In genomic region chr17:31935091-31935830, GRCm38 (mm10) we compare ENCODE assay signal across 20 mouse cellular contexts.
DNase-seq lines count a peak whose midpoint lies in the region; ATAC-seq and TF ChIP-seq lines count a peak whose summit lies in the region.
"Had no signal": no experiment of that assay in that cellular context is flagged by ENCODE, and none has a peak within 500 bp of the region (broad histone marks: within the 10 kb centered on the region; RNA-seq: fewer than 3 reads in every experiment).

No protein-coding gene starts in this region.

- no peak overlapping the region for H3K9ac ChIP-seq in heart, embryonic 11.5 days (ENCODE audit: low read depth, low read length)
- 0 out of 2 replicates have a peak overlapping the region, but pooled peaks have one; percentile 8 for H3K9ac ChIP-seq in lung, embryonic 16.5 days (ENCODE audit: low read length)
- H3K9ac ChIP-seq: kidney, embryonic 15.5 days; limb, embryonic 15.5 days; liver, postnatal 0 days; midbrain, embryonic 13.5 days had no signal

- no peaks in the 10 kb centered on the region for H3K36me3 ChIP-seq in heart, embryonic 10.5 days
- no peaks in the 10 kb centered on the region for H3K36me3 ChIP-seq in heart, embryonic 11.5 days (ENCODE audit: control insufficient read depth, insufficient read depth, low read length)
- no peaks in the 10 kb centered on the region for H3K36me3 ChIP-seq in lung, embryonic 16.5 days (ENCODE audit: control insufficient read depth, insufficient read depth, low read length)
- no peaks in the 10 kb centered on the region for H3K36me3 ChIP-seq in myocyte (ENCODE audit: control insufficient read depth, insufficient read depth)
- H3K36me3 ChIP-seq: G1E; kidney, embryonic 15.5 days; limb, embryonic 15.5 days; midbrain, embryonic 13.5 days had no signal

- 74% methylated on average over 6 of the region's 6 CpGs for WGBS in heart, embryonic 10.5 days
- 75% methylated on average over 6 of the region's 6 CpGs for WGBS in heart, embryonic 11.5 days (ENCODE audit: insufficient replicate concordance)
- 82% methylated on average over 6 of the region's 6 CpGs for WGBS in lung, embryonic 16.5 days

- H3K27ac ChIP-seq in heart, embryonic 10.5 days, result peak overlapping the region; percentile 79
- no peak overlapping the region for H3K27ac ChIP-seq in heart, embryonic 11.5 days (ENCODE audit: low read depth, low read length)
- H3K27ac ChIP-seq in lung, embryonic 16.5 days (ENCODE audit: low read length), result peak overlapping the region; percentile 28; the same call in 1 of the 2 replicates
- H3K27ac ChIP-seq: layer of hippocampus, adult 2 months; limb, embryonic 15.5 days; midbrain, embryonic 13.5 days had no signal

- H3K4me3 ChIP-seq in heart, embryonic 10.5 days, result no peak overlapping the region
- no peak overlapping the region for H3K4me3 ChIP-seq in heart, embryonic 11.5 days (ENCODE audit: low read depth, low read length)
- H3K4me3 ChIP-seq in lung, embryonic 16.5 days (ENCODE audit: low read length), result no peak overlapping the region
- no peak overlapping the region for H3K4me3 ChIP-seq in myocyte
- H3K4me3 ChIP-seq: kidney, embryonic 15.5 days; layer of hippocampus, adult 2 months; limb, embryonic 15.5 days; midbrain, embryonic 13.5 days had no signal

- no peak overlapping the region for H3K4me2 ChIP-seq in heart, embryonic 11.5 days
- no peak overlapping the region for H3K4me2 ChIP-seq in lung, embryonic 16.5 days (ENCODE audit: low read depth, low read length)
- no peak overlapping the region for H3K4me2 ChIP-seq in myocyte (ENCODE audit: low read depth)
- H3K4me2 ChIP-seq: kidney, embryonic 15.5 days; limb, embryonic 15.5 days; midbrain, embryonic 13.5 days had no signal

- H3K27me3 ChIP-seq in heart, embryonic 10.5 days (ENCODE audit: insufficient read depth, poor library complexity, severe bottlenecking), result no peaks in the 10 kb centered on the region
- H3K27me3 ChIP-seq in heart, embryonic 11.5 days (ENCODE audit: control insufficient read depth, insufficient read depth, low read length), result no peaks in the 10 kb centered on the region
- H3K27me3 ChIP-seq in lung, embryonic 16.5 days (ENCODE audit: control insufficient read depth, insufficient read depth, low read depth, low read length), result no peaks in the 10 kb centered on the region
- H3K27me3 ChIP-seq in myocyte (ENCODE audit: control insufficient read depth, insufficient read depth, insufficient read length), result no peaks in the 10 kb centered on the region
- H3K27me3 ChIP-seq: kidney, embryonic 15.5 days; limb, embryonic 15.5 days; midbrain, embryonic 13.5 days had no signal

- no peak for ATAC-seq in heart, embryonic 11.5 days (replicated peaks; ENCODE audit: insufficient number of reproducible peaks, low FRiP score, low TSS enrichment)
- ATAC-seq in lung, embryonic 16.5 days (ENCODE audit: low read depth), result no peak
- ATAC-seq: forebrain, embryonic 16.5 days; inflammation-experienced regulatory T-cells, adult 6 months; liver, postnatal 0 days; midbrain, embryonic 13.5 days had no signal

- no peaks in the 10 kb centered on the region for H3K79me2 ChIP-seq in myocyte (ENCODE audit: control insufficient read depth, insufficient read depth)

- no peak overlapping the region for H3ac ChIP-seq in myocyte (ENCODE audit: control insufficient read depth, insufficient read length)

- H3K9me3 ChIP-seq in heart, embryonic 10.5 days, result no peaks in the 10 kb centered on the region
- H3K9me3 ChIP-seq in heart, embryonic 11.5 days (replicated peaks; ENCODE audit: control insufficient read depth, low read length), result no peaks in the 10 kb centered on the region
- H3K9me3 ChIP-seq in lung, embryonic 16.5 days (ENCODE audit: control insufficient read depth, low read length), result no peaks in the 10 kb centered on the region
- H3K9me3 ChIP-seq: G1E; kidney, embryonic 15.5 days; limb, embryonic 15.5 days; midbrain, embryonic 13.5 days had no signal

- TF ChIP-seq POLR2A in myocyte (IDR thresholded peaks at IDR 0.05; ENCODE audit: insufficient read length, low read depth), result no peak

- peaks cover 71% of the 10 kb centered on the region for H3K4me1 ChIP-seq in heart, embryonic 10.5 days
- peaks cover 33% of the 10 kb centered on the region for H3K4me1 ChIP-seq in heart, embryonic 11.5 days (ENCODE audit: control insufficient read depth, insufficient read depth, low read length)
- peaks cover 56% of the 10 kb centered on the region for H3K4me1 ChIP-seq in lung, embryonic 16.5 days (replicated peaks; ENCODE audit: control insufficient read depth, insufficient read depth, low read length)

- DNase-seq in heart, embryonic 10.5 days (ENCODE audit: low spot score), result peak; percentile 71
- no peak for DNase-seq in lung, postnatal 14 days
- peak; percentile 16 for DNase-seq in urinary bladder, adult 2 months (ENCODE audit: low spot score)
- DNase-seq in urinary bladder, postnatal 25 days (ENCODE audit: low spot score), result no peak
- DNase-seq in gastrocnemius, adult 8-10 months (ENCODE audit: low spot score in 2 of 2), result no peak
- DNase-seq: adrenal gland, postnatal 10 days; cerebellum, adult 8-10 months; gastrocnemius, postnatal 25 days; liver, postnatal 0 days; right cerebral cortex, postnatal 25 days had no signal

TF ChIP-seq in myocyte, 11 proteins besides CTCF, POLR2A, EP300 and RAD21:
- TF ChIP-seq MYOG (IDR thresholded peaks at IDR 0.05; ENCODE audit: control insufficient read depth in 1 of 3, insufficient read depth in 1 of 3, insufficient read length in 2 of 3, low read depth in 2 of 3) (peak in 2 of 3 experiments; percentile 71 to 83), MYOD1 (IDR thresholded peaks at IDR 0.05; ENCODE audit: control insufficient read depth in 1 of 3, insufficient read length in 2 of 3, low read depth in 2 of 3) (peak in 2 of 3 experiments; percentile 61 to 74), CEBPB (IDR thresholded peaks at IDR 0.05; ENCODE audit: insufficient read depth, poor library complexity, severe bottlenecking) (no peak)
TF ChIP-seq in myocyte: peak in this region for 2.

Comparison
In these comparisons a context has a peak if more than half of its experiments do, and no peak if none do; other contexts are left out.
1. DNase-seq: peak in heart, embryonic 10.5 days (single experiment) and urinary bladder, adult 2 months (single experiment); none in lung, postnatal 14 days (single experiment), urinary bladder, postnatal 25 days (single experiment) and gastrocnemius, adult 8-10 months (0 of 2).